Mouse (Mus musculus): ENCODE measurements around the gene Trpm3. TPM values are rescaled to one million over a fixed set of nuclear protein-coding genes. Genes with fewer than 3 reads are reported as not detected.

The Trpm3 gene
- polyA plus RNA-seq, 1 experiment from 2014 or later = 6.0 TPM

DNA sequence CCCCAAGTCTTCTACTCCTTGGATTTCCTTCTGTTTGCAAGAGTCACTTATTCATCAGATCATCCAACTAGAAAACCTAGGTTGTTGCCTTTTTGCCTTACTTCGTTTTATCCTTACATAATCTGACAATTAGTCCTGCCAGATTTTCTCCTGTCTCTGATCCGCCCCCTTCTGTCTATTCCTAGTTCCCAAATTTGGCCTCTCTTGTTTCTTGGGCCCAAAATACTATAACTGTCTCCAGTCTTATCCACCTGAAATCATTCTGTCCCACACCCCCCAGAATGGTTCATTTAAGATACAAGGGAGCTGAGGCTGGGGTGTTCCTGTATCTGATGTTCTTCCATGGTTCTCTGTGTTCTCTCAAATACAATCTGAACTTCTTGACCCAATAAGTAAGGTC, 318.1 kb downstream of the Trpm3 start:
- no peak for DNase-seq (ENCODE audit: extremely low spot score, low spot score)
- Histone ChIP-seq H3K27ac (no peak overlapping the region), H3K27me3 (ENCODE audit: poor library complexity, severe bottlenecking) (no peaks in the 10 kb centered on the region), H3K36me3 (replicated peaks) (no peaks in the 10 kb centered on the region), H3K4me3 (no peak overlapping the region), H3K9me3 (no peaks in the 10 kb centered on the region), H3K4me1 (no peaks in the 10 kb centered on the region)
- 81% methylated on average over 2 of the region's 2 CpGs for whole genome bisulfite sequencing

DNA sequence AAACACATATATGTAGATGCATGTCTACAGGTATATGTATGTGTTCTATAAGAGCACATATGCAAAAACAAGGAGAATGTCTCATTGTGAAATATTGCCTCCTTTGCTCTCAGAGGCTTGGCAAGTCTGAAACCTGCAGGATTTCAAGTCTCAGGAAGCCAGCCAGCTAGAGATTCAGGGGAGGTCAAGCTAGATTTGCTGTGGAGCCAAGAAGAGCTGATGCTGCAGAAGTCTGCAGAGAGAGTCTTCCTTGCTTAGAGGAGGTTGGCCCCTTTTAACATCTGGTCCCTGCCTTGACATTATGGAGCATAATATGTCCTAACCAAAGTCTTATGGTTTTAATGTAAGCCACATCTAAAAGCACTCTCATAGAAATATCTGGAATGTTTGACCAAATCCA, 323.2 kb downstream of the Trpm3 start:
- no peak for DNase-seq (ENCODE audit: extremely low spot score, low spot score)
- Histone ChIP-seq H3K4me1 (peaks cover 3% of the 10 kb centered on the region; the same call in 1 of the 2 replicates), H3K36me3 (replicated peaks) (no peaks in the 10 kb centered on the region), H3K27me3 (ENCODE audit: poor library complexity, severe bottlenecking) (no peaks in the 10 kb centered on the region), H3K4me3 (no peak overlapping the region), H3K27ac (no peak overlapping the region), H3K9me3 (no peaks in the 10 kb centered on the region)

GRCm38 (mm10) chr19:22463506-22463905, 324.7 kb downstream of the Trpm3 start:
- no peaks in the 10 kb centered on the region for H3K27me3 ChIP-seq (ENCODE audit: poor library complexity, severe bottlenecking)
- no peak overlapping the region for H3K4me3 ChIP-seq
- H3K27ac ChIP-seq = no peak overlapping the region
- H3K9me3 ChIP-seq = no peaks in the 10 kb centered on the region
- no peak for DNase-seq (ENCODE audit: extremely low spot score, low spot score)
- 49% methylated on average over 3 of the region's 3 CpGs for WGBS
- no peaks in the 10 kb centered on the region for H3K36me3 ChIP-seq (replicated peaks)
- peaks cover 3% of the 10 kb centered on the region; the same call in 1 of the 2 replicates for H3K4me1 ChIP-seq

DNA sequence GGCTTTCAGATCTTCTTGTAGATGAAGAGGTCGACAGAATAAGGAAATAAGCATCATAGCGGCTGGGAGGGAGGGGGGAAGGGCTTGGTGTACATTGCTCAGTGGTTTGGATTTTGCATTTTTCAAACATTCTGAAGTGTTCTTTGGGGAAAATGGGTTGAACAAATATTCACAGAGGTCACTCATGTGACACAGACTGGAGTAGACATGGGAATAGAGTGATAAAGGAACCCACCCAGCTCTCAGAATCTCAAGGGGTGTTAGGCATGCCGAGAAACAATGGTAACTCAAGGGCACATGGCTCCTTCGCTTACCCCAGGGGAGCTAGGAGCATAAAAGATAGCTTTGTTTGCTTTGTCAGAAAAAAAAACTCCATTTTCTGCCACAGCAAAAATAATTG, 330.8 kb downstream of the Trpm3 start:
- H3K4me3 ChIP-seq = no peak overlapping the region
- H3K27me3 ChIP-seq (ENCODE audit: poor library complexity, severe bottlenecking) = no peaks in the 10 kb centered on the region
- H3K36me3 ChIP-seq (replicated peaks) = no peaks in the 10 kb centered on the region
- no peaks in the 10 kb centered on the region for H3K4me1 ChIP-seq
- no peak for DNase-seq (ENCODE audit: extremely low spot score, low spot score)
- no peak overlapping the region for H3K27ac ChIP-seq
- no peaks in the 10 kb centered on the region for H3K9me3 ChIP-seq
- 73% methylated on average over 4 of the region's 4 CpGs for WGBS

GRCm38 (mm10) chr19:22473030-22473712, 334.3 kb downstream of the Trpm3 start:
- no peaks in the 10 kb centered on the region for H3K36me3 ChIP-seq (replicated peaks)
- no peak for DNase-seq (ENCODE audit: extremely low spot score, low spot score)
- 83% methylated on average over 4 of the region's 4 CpGs for WGBS
- H3K27ac ChIP-seq = no peak overlapping the region
- H3K4me3 ChIP-seq = no peak overlapping the region
- no peaks in the 10 kb centered on the region for H3K27me3 ChIP-seq (ENCODE audit: poor library complexity, severe bottlenecking)
- H3K9me3 ChIP-seq = no peaks in the 10 kb centered on the region
- H3K4me1 ChIP-seq = peaks cover 3% of the 10 kb centered on the region; the same call in 1 of the 2 replicates

GRCm38 (mm10) chr19:22478295-22478989, 339.6 kb downstream of the Trpm3 start:
- Histone ChIP-seq H3K4me1 (peaks cover 6% of the 10 kb centered on the region), H3K27me3 (ENCODE audit: poor library complexity, severe bottlenecking) (no peaks in the 10 kb centered on the region), H3K36me3 (replicated peaks) (no peaks in the 10 kb centered on the region), H3K27ac (no peak overlapping the region), H3K9me3 (no peaks in the 10 kb centered on the region), H3K4me3 (no peak overlapping the region)
- no peak for DNase-seq (ENCODE audit: extremely low spot score, low spot score)
- 91% methylated on average over 6 of the region's 6 CpGs for WGBS

GRCm38 (mm10) chr19:22503469-22503868, 364.6 kb downstream of the Trpm3 start:
- DNase-seq (ENCODE audit: extremely low spot score, low spot score) = no peak
- Histone ChIP-seq H3K36me3 (replicated peaks) (no peaks in the 10 kb centered on the region), H3K4me3 (no peak overlapping the region), H3K27me3 (ENCODE audit: poor library complexity, severe bottlenecking) (no peaks in the 10 kb centered on the region), H3K4me1 (no peaks in the 10 kb centered on the region), H3K9me3 (no peaks in the 10 kb centered on the region), H3K27ac (no peak overlapping the region)
- 94% methylated on average over 6 of the region's 6 CpGs for WGBS

GRCm38 (mm10) chr19:22518508-22518907, 379.7 kb downstream of the Trpm3 start:
- Histone ChIP-seq H3K36me3 (replicated peaks) (no peaks in the 10 kb centered on the region), H3K4me3 (no peak overlapping the region), H3K4me1 (no peaks in the 10 kb centered on the region), H3K9me3 (no peaks in the 10 kb centered on the region), H3K27ac (no peak overlapping the region), H3K27me3 (ENCODE audit: poor library complexity, severe bottlenecking) (no peaks in the 10 kb centered on the region)
- no peak for DNase-seq (ENCODE audit: extremely low spot score, low spot score)
- 76% methylated on average over 6 of the region's 6 CpGs for WGBS

DNA sequence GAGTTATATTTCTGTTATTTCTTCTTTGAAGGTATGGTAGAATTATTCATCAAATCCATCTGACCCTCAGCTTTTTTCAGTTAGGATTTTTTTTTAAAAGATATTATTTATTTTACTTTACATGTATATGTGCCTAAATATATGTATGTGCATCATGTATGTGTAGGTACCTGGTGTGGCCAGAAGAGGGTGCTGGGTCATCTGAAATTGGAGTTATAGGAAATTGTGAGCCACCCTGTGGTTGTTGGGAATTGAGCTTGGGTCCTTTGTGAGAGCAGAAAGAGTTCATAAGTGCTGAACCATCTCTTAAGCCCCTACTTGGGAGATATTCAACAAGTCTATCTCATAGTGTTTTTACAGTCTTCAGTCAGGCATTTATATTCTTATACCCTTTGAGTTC, 389.1 kb downstream of the Trpm3 start:
- Histone ChIP-seq H3K9me3 (no peaks in the 10 kb centered on the region), H3K27ac (no peak overlapping the region), H3K4me1 (no peaks in the 10 kb centered on the region), H3K27me3 (ENCODE audit: poor library complexity, severe bottlenecking) (no peaks in the 10 kb centered on the region), H3K4me3 (no peak overlapping the region), H3K36me3 (replicated peaks) (no peaks in the 10 kb centered on the region)
- no peak for DNase-seq (ENCODE audit: extremely low spot score, low spot score)

GRCm38 (mm10) chr19:22542990-22543709, 404.3 kb downstream of the Trpm3 start:
- Histone ChIP-seq H3K9me3 (no peaks in the 10 kb centered on the region), H3K36me3 (replicated peaks) (no peaks in the 10 kb centered on the region), H3K27me3 (ENCODE audit: poor library complexity, severe bottlenecking) (no peaks in the 10 kb centered on the region), H3K4me3 (no peak overlapping the region), H3K27ac (no peak overlapping the region), H3K4me1 (no peaks in the 10 kb centered on the region)
- no peak for DNase-seq (ENCODE audit: extremely low spot score, low spot score)
- 90% methylated on average over 6 of the region's 6 CpGs for WGBS

- Histone ChIP-seq H3K4me1 (peaks cover 18% of the 10 kb centered on the region), H3K4me3 (no peak overlapping the region), H3K9me3 (no peaks in the 10 kb centered on the region), H3K36me3 (replicated peaks) (no peaks in the 10 kb centered on the region), H3K27ac (no peak overlapping the region), H3K27me3 (ENCODE audit: poor library complexity, severe bottlenecking) (peaks cover 58% of the 10 kb centered on the region)
- WGBS = 31% methylated on average over 5 of the region's 5 CpGs
- peak; percentile 61 for DNase-seq (ENCODE audit: extremely low spot score, low spot score)
Observed at GRCm38 (mm10) chr19:22552179-22552578, 413.3 kb downstream of the Trpm3 start.

DNA sequence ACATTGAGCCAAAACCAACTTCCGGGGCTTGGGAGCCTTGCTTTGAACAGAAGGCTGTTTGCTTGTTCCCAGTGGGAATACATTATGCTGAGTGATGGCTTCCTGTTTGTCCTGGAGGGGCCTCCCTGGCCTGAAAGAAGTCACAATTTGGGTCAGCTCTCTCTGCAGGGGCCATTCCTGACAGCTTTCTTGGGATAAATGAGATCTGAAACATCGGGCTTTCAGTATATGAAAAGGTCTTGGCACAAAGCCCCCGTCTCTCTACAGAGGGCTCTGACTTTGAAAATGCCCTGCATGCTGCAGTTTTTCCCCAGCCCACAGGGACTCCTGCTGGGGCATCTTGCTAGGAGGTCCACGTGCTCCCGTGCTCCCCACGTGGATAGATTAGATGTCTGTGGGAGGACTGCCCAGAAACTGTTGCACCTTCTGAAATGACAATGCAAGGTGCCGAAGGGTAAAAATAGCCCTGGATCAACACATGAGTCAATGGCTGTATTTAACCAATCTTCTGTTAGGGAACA, 415.6 kb downstream of the Trpm3 start:
- Histone ChIP-seq H3K4me1 (peaks cover 18% of the 10 kb centered on the region), H3K27me3 (ENCODE audit: poor library complexity, severe bottlenecking) (peaks cover 74% of the 10 kb centered on the region), H3K9me3 (no peaks in the 10 kb centered on the region), H3K27ac (no peak overlapping the region), H3K36me3 (replicated peaks) (no peaks in the 10 kb centered on the region), H3K4me3 (peak overlapping the region; percentile 10; the same call in 1 of the 2 replicates)
- peak; percentile 24 for DNase-seq (ENCODE audit: extremely low spot score, low spot score)
- 9% methylated on average over 7 of the region's 7 CpGs for WGBS

DNA sequence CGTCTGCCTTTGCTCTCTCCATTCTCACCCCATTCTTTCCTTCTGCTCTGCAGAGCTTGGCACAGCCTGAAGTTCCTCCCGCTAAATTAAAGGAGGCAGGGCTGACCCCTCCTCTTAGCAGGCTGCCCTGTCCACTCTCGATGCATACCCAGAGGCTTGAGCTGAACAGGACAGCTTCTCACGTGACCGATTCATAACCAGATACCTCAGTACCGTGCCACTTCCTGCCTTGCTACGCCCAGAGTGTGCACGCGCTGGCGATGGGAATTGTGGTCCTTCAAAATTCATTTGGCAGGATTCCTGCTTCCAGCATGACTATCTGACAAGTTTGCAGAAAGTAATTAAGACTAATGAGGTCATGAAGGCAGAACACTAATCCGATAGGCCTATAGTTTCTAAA, 433.6 kb downstream of the Trpm3 start:
- no peak overlapping the region for H3K27ac ChIP-seq
- no peaks in the 10 kb centered on the region for H3K27me3 ChIP-seq (ENCODE audit: poor library complexity, severe bottlenecking)
- DNase-seq (ENCODE audit: extremely low spot score, low spot score) = no peak
- no peaks in the 10 kb centered on the region for H3K36me3 ChIP-seq (replicated peaks)
- H3K9me3 ChIP-seq = no peaks in the 10 kb centered on the region
- no peak overlapping the region for H3K4me3 ChIP-seq
- peaks cover 7% of the 10 kb centered on the region; the same call in 1 of the 2 replicates for H3K4me1 ChIP-seq
- WGBS = 74% methylated on average over 11 of the region's 11 CpGs
